In genomic region chr17:50293241-50293731, GRCm38 (mm10) we compare ENCODE assay signal across 8 mouse cellular contexts. TPM values are rescaled to one million over a fixed set of nuclear protein-coding genes. Genes with fewer than 3 reads are reported as not detected.
DNase-seq lines count a peak whose midpoint lies in the region; ATAC-seq and TF ChIP-seq lines count a peak whose summit lies in the region.

TSS of gene Dazl (minus strand) at chr17:50293636.

- no peak for TF ChIP-seq CTCF in midbrain, postnatal 0 days (IDR thresholded peaks at IDR 0.05)

- H3K9me3 ChIP-seq in neural tube, embryonic 11.5 days (ENCODE audit: control insufficient read depth, low read length): peaks cover 10% of the 10 kb centered on the region; the same call in 1 of the 2 replicates
- peaks cover 13% of the 10 kb centered on the region for H3K9me3 ChIP-seq in hindbrain, embryonic 16.5 days (ENCODE audit: control insufficient read depth, low read length)
- H3K9me3 ChIP-seq in midbrain, postnatal 0 days (ENCODE audit: low read length): peaks cover 4% of the 10 kb centered on the region; the same call in 1 of the 2 replicates

- peak within 1 kb of the TSS; percentile 31 for H3K4me3 ChIP-seq in neural tube, embryonic 11.5 days (ENCODE audit: low read depth, low read length)
- peak within 1 kb of the TSS; percentile 52 for H3K4me3 ChIP-seq in hindbrain, embryonic 16.5 days (ENCODE audit: low read length)
- peak within 1 kb of the TSS; percentile 44 for H3K4me3 ChIP-seq in midbrain, postnatal 0 days (ENCODE audit: low read depth, low read length)

- H3K4me1 ChIP-seq in neural tube, embryonic 11.5 days (ENCODE audit: control insufficient read depth, insufficient read depth, low read length): no peaks in the 10 kb centered on the region
- H3K4me1 ChIP-seq in hindbrain, embryonic 16.5 days (ENCODE audit: control insufficient read depth, insufficient read depth, low read depth, low read length): no peaks in the 10 kb centered on the region
- H3K4me1 ChIP-seq in midbrain, postnatal 0 days (ENCODE audit: insufficient read depth, low read length): no peaks in the 10 kb centered on the region

- peak within 1 kb of the TSS; percentile 39 for H3K4me2 ChIP-seq in neural tube, embryonic 11.5 days (ENCODE audit: low read depth)
- H3K4me2 ChIP-seq in hindbrain, embryonic 16.5 days (ENCODE audit: low read length): peak within 1 kb of the TSS; percentile 70
- peak within 1 kb of the TSS; percentile 58 for H3K4me2 ChIP-seq in midbrain, postnatal 0 days (ENCODE audit: low read depth, low read length, poor library complexity, severe bottlenecking)

- WGBS in neural tube, embryonic 11.5 days: 94% methylated on average over 43 of the region's 43 CpGs
- WGBS in hindbrain, embryonic 16.5 days: 90% methylated on average over 43 of the region's 43 CpGs
- WGBS in midbrain, postnatal 0 days: 95% methylated on average over 43 of the region's 43 CpGs

- H3K27ac ChIP-seq in neural tube, embryonic 11.5 days (ENCODE audit: low read depth, low read length): peak within 1 kb of the TSS; percentile 36; the same call in 1 of the 2 replicates
- H3K27ac ChIP-seq in hindbrain, embryonic 16.5 days (ENCODE audit: low read depth, low read length): peak within 1 kb of the TSS; percentile 51
- peak within 1 kb of the TSS; percentile 59; the same call in 1 of the 2 replicates for H3K27ac ChIP-seq in midbrain, postnatal 0 days (ENCODE audit: low read depth, low read length)

- no peaks in the 10 kb centered on the region for H3K27me3 ChIP-seq in neural tube, embryonic 11.5 days (ENCODE audit: control insufficient read depth, insufficient read depth, low read length)
- no peaks in the 10 kb centered on the region for H3K27me3 ChIP-seq in hindbrain, embryonic 16.5 days (replicated peaks; ENCODE audit: control insufficient read depth, insufficient read depth, low read length)
- no peaks in the 10 kb centered on the region for H3K27me3 ChIP-seq in midbrain, postnatal 0 days (ENCODE audit: insufficient read depth, low read length)

- H3K9ac ChIP-seq in neural tube, embryonic 11.5 days (ENCODE audit: low read length): peak within 1 kb of the TSS; percentile 46
- peak within 1 kb of the TSS; percentile 73 for H3K9ac ChIP-seq in hindbrain, embryonic 16.5 days (ENCODE audit: low read depth, low read length)
- peak within 1 kb of the TSS; percentile 70 for H3K9ac ChIP-seq in midbrain, postnatal 0 days (replicated peaks; ENCODE audit: low read length, poor library complexity, severe bottlenecking)

- ATAC-seq in neural tube, embryonic 11.5 days (ENCODE audit: insufficient read depth, low FRiP score, low TSS enrichment): peak; percentile 4; the same call in 1 of the 2 replicates
- no peak for ATAC-seq in hindbrain, embryonic 16.5 days
- no peak for ATAC-seq in midbrain, postnatal 0 days (ENCODE audit: low FRiP score)
- ATAC-seq in frontal cortex, adult (ENCODE audit: low TSS enrichment): no peak

- no peaks in the 10 kb centered on the region for H3K36me3 ChIP-seq in neural tube, embryonic 11.5 days (ENCODE audit: control insufficient read depth, insufficient read depth, low read length)
- no peaks in the 10 kb centered on the region for H3K36me3 ChIP-seq in hindbrain, embryonic 16.5 days (ENCODE audit: control insufficient read depth, insufficient read depth, low read length)
- no peaks in the 10 kb centered on the region for H3K36me3 ChIP-seq in midbrain, postnatal 0 days (ENCODE audit: insufficient read depth, low read length)

- DNase-seq in cerebellum, postnatal 36 days: peak; percentile 15 to 30
- DNase-seq in cerebellum, adult 11-12 months: no peak
- no peak for DNase-seq in neural tube, embryonic 11.5 days (ENCODE audit: low spot score)
- DNase-seq in neural tube, embryonic 10.5 days (ENCODE audit: extremely low spot score, low spot score): no peak
- no peak for DNase-seq in midbrain, postnatal 0 days (ENCODE audit: low spot score)
- DNase-seq in yolk sac, embryonic 10.5 days (ENCODE audit: low spot score): no peak

RNA-seq across cellular contexts. Expression of gene Dazl, which starts in this region (rescaled TPM):
- polyA plus RNA-seq in neural tube, embryonic 11.5 days (2014; fragmentation: Nextera tagmentation; extraction: Ambion mirVana): 0.20 TPM in 1 of 2 replicates, not detected in the other
- 0.50 and 0.69 TPM in 2 replicates for polyA plus RNA-seq in hindbrain, embryonic 16.5 days (2015; fragmentation: Nextera tagmentation; extraction: Ambion mirVana)
- total RNA-seq in midbrain, postnatal 0 days (2014; rRNA removed): 0.14 and 0.22 TPM in 2 replicates
- 0.98 and 1.2 TPM in 2 replicates for polyA plus RNA-seq in midbrain, postnatal 0 days (2015; fragmentation: Nextera tagmentation; extraction: Ambion mirVana)

Comparison
In these comparisons a context has a peak if more than half of its experiments do, and no peak if none do; other contexts are left out.
1. DNase-seq: peak in cerebellum, postnatal 36 days (2 of 2); none in cerebellum, adult 11-12 months (single experiment), neural tube, embryonic 11.5 days (single experiment), neural tube, embryonic 10.5 days (single experiment), midbrain, postnatal 0 days (single experiment) and yolk sac, embryonic 10.5 days (single experiment).
2. Peak in ATAC-seq, H3K4me3 ChIP-seq, H3K27ac ChIP-seq, H3K9ac ChIP-seq and H3K4me2 ChIP-seq in neural tube, embryonic 11.5 days; RNA of the gene not detected or under 1 TPM.
3. Peak in every context shown above with its lines, with median percentiles within 50 percentile points of each other: H3K27ac ChIP-seq, H3K4me2 ChIP-seq, H3K4me3 ChIP-seq and H3K9ac ChIP-seq.